Mouse (Mus musculus): ENCODE data around the gene Aak1. TPM values are rescaled to one million over a fixed set of nuclear protein-coding genes. Genes with fewer than 3 reads are reported as not detected.
A peak's percentile ranks its signal among the peaks of the same experiment; 100 is the strongest.

Gene Aak1
- polyA plus RNA-seq, 1 experiment from 2014 or later: 18.2 TPM

- Histone ChIP-seq H3K4me2 (no peak overlapping the region), H3K4me1 (no peaks in the 10 kb centered on the region), H3K27ac (replicated peaks) (no peak overlapping the region), H3K9ac (no peak overlapping the region), H3K9me3 (no peaks in the 10 kb centered on the region), H3K4me3 (no peak overlapping the region), H3K27me3 (replicated peaks) (no peaks in the 10 kb centered on the region), H3K36me3 (peaks cover 96% of the 10 kb centered on the region)
- 87% methylated on average over 7 of the region's 7 CpGs for WGBS
- no peak for ATAC-seq (ENCODE audit: extremely low read depth, insufficient number of reproducible peaks, low FRiP score, low TSS enrichment)
Measured at GRCm38 (mm10) chr6:86963987-86964685, 114.8 kb downstream of the Aak1 start.

- H3K9ac ChIP-seq: no peak overlapping the region
- H3K27me3 ChIP-seq (replicated peaks): no peaks in the 10 kb centered on the region
- WGBS: 79% methylated on average over 2 of the region's 2 CpGs
- no peaks in the 10 kb centered on the region for H3K9me3 ChIP-seq
- H3K4me1 ChIP-seq: no peaks in the 10 kb centered on the region
- no peak overlapping the region for H3K4me2 ChIP-seq
- no peak overlapping the region for H3K27ac ChIP-seq (replicated peaks)
- peaks cover 98% of the 10 kb centered on the region for H3K36me3 ChIP-seq
- H3K4me3 ChIP-seq: no peak overlapping the region
- ATAC-seq (ENCODE audit: extremely low read depth, insufficient number of reproducible peaks, low FRiP score, low TSS enrichment): no peak
Measured at GRCm38 (mm10) chr6:86967166-86967565, 117.8 kb downstream of the Aak1 start.

GRCm38 (mm10) chr6:86973956-86974355 lies 124.6 kb downstream of the Aak1 start:
- H3K9me3 ChIP-seq: no peaks in the 10 kb centered on the region
- peaks cover 78% of the 10 kb centered on the region for H3K36me3 ChIP-seq
- no peaks in the 10 kb centered on the region for H3K27me3 ChIP-seq (replicated peaks)
- no peak overlapping the region for H3K4me2 ChIP-seq
- H3K4me1 ChIP-seq: 0 out of 2 replicates have a peak, but pooled peaks cover 3% of the 10 kb centered on the region
- H3K4me3 ChIP-seq: no peak overlapping the region
- no peak overlapping the region for H3K9ac ChIP-seq
- ATAC-seq (ENCODE audit: extremely low read depth, insufficient number of reproducible peaks, low FRiP score, low TSS enrichment): no peak
- WGBS: 95% methylated on average over 4 of the region's 4 CpGs
- no peak overlapping the region for H3K27ac ChIP-seq (replicated peaks)

- peaks cover 72% of the 10 kb centered on the region for H3K36me3 ChIP-seq
Measured at GRCm38 (mm10) chr6:86978156-86978908, 129.0 kb downstream of the Aak1 start.

GRCm38 (mm10) chr6:86978909-86979265 lies 129.6 kb downstream of the Aak1 start:
- H3K4me2 ChIP-seq: no peak overlapping the region
- peaks cover 72% of the 10 kb centered on the region for H3K36me3 ChIP-seq
- 0 out of 2 replicates have a peak, but pooled peaks cover 3% of the 10 kb centered on the region for H3K4me1 ChIP-seq
- WGBS: 52% methylated on average over 6 of the region's 6 CpGs
- H3K27me3 ChIP-seq (replicated peaks): no peaks in the 10 kb centered on the region
- H3K27ac ChIP-seq (replicated peaks): no peak overlapping the region
- ATAC-seq (ENCODE audit: extremely low read depth, insufficient number of reproducible peaks, low FRiP score, low TSS enrichment): no peak
- no peak overlapping the region for H3K4me3 ChIP-seq
- H3K9me3 ChIP-seq: no peaks in the 10 kb centered on the region
- H3K9ac ChIP-seq: no peak overlapping the region

More at GRCm38 (mm10) chr6:86978156-86978908, 129.0 kb downstream of the Aak1 start:
- Histone ChIP-seq H3K27me3 (replicated peaks) (no peaks in the 10 kb centered on the region), H3K9me3 (no peaks in the 10 kb centered on the region), H3K4me2 (no peak overlapping the region), H3K27ac (replicated peaks) (no peak overlapping the region), H3K9ac (no peak overlapping the region), H3K4me3 (no peak overlapping the region), H3K4me1 (0 out of 2 replicates have a peak, but pooled peaks cover 3% of the 10 kb centered on the region)
- ATAC-seq (ENCODE audit: extremely low read depth, insufficient number of reproducible peaks, low FRiP score, low TSS enrichment): no peak
- 55% methylated on average over 8 of the region's 8 CpGs for WGBS

GRCm38 (mm10) chr6:86981206-86981605 lies 131.9 kb downstream of the Aak1 start:
- Histone ChIP-seq H3K27ac (replicated peaks) (no peak overlapping the region), H3K4me3 (no peak overlapping the region), H3K4me1 (0 out of 2 replicates have a peak, but pooled peaks cover 5% of the 10 kb centered on the region), H3K36me3 (peaks cover 82% of the 10 kb centered on the region), H3K4me2 (no peak overlapping the region), H3K9ac (no peak overlapping the region), H3K27me3 (replicated peaks) (no peaks in the 10 kb centered on the region), H3K9me3 (no peaks in the 10 kb centered on the region)
- WGBS: 73% methylated on average over 2 of the region's 2 CpGs
- ATAC-seq (ENCODE audit: extremely low read depth, insufficient number of reproducible peaks, low FRiP score, low TSS enrichment): no peak

GRCm38 (mm10) chr6:86985314-86986106 lies 136.2 kb downstream of the Aak1 start:
- Histone ChIP-seq H3K4me3 (no peak overlapping the region), H3K9ac (no peak overlapping the region), H3K27me3 (replicated peaks) (no peaks in the 10 kb centered on the region), H3K9me3 (no peaks in the 10 kb centered on the region), H3K27ac (replicated peaks) (no peak overlapping the region), H3K36me3 (peaks cover 66% of the 10 kb centered on the region), H3K4me1 (peaks cover 38% of the 10 kb centered on the region), H3K4me2 (no peak overlapping the region)
- no peak for ATAC-seq (ENCODE audit: extremely low read depth, insufficient number of reproducible peaks, low FRiP score, low TSS enrichment)
- WGBS: 71% methylated on average over 8 of the region's 8 CpGs

- peaks cover 35% of the 10 kb centered on the region for H3K36me3 ChIP-seq
- peaks cover 64% of the 10 kb centered on the region for H3K4me1 ChIP-seq
- H3K27ac ChIP-seq (replicated peaks): peak overlapping the region; percentile 67
- H3K9ac ChIP-seq: peak overlapping the region; percentile 45; the same call in 1 of the 2 replicates
- no peaks in the 10 kb centered on the region for H3K27me3 ChIP-seq (replicated peaks)
- 0 out of 2 replicates have a peak overlapping the region, but pooled peaks have one; percentile 7 for H3K4me2 ChIP-seq
- no peak overlapping the region for H3K4me3 ChIP-seq
- peak; percentile 68; the same call in 1 of the 2 replicates for ATAC-seq (ENCODE audit: extremely low read depth, insufficient number of reproducible peaks, low FRiP score, low TSS enrichment)
- H3K9me3 ChIP-seq: no peaks in the 10 kb centered on the region
- WGBS: 62% methylated on average over 6 of the region's 6 CpGs
Measured at GRCm38 (mm10) chr6:86989576-86989975, 140.3 kb downstream of the Aak1 start.

GRCm38 (mm10) chr6:86991041-86991440 lies 141.7 kb downstream of the Aak1 start:
- ATAC-seq (ENCODE audit: extremely low read depth, insufficient number of reproducible peaks, low FRiP score, low TSS enrichment): peak; percentile 40; the same call in 1 of the 2 replicates
- Histone ChIP-seq H3K4me3 (no peak overlapping the region), H3K4me2 (peak overlapping the region; percentile 25), H3K4me1 (peaks cover 67% of the 10 kb centered on the region), H3K27me3 (replicated peaks) (no peaks in the 10 kb centered on the region), H3K9me3 (no peaks in the 10 kb centered on the region), H3K27ac (replicated peaks) (peak overlapping the region; percentile 82), H3K36me3 (peaks cover 35% of the 10 kb centered on the region), H3K9ac (peak overlapping the region; percentile 45; the same call in 1 of the 2 replicates)
- WGBS: 22% methylated on average over 3 of the region's 3 CpGs

- H3K4me1 ChIP-seq: peaks cover 69% of the 10 kb centered on the region
- no peak overlapping the region for H3K9ac ChIP-seq
- H3K4me2 ChIP-seq: no peak overlapping the region
- H3K27me3 ChIP-seq (replicated peaks): no peaks in the 10 kb centered on the region
- ATAC-seq (ENCODE audit: extremely low read depth, insufficient number of reproducible peaks, low FRiP score, low TSS enrichment): no peak
- 90% methylated on average over 8 of the region's 8 CpGs for WGBS
- H3K36me3 ChIP-seq: peaks cover 38% of the 10 kb centered on the region
- H3K9me3 ChIP-seq: no peaks in the 10 kb centered on the region
- no peak overlapping the region for H3K4me3 ChIP-seq
- no peak overlapping the region for H3K27ac ChIP-seq (replicated peaks)
Measured at GRCm38 (mm10) chr6:86992349-86992748, 143.0 kb downstream of the Aak1 start.

GRCm38 (mm10) chr6:86994254-86994653 lies 144.9 kb downstream of the Aak1 start:
- H3K27me3 ChIP-seq (replicated peaks): no peaks in the 10 kb centered on the region
- 68% methylated on average over 4 of the region's 4 CpGs for WGBS

More at GRCm38 (mm10) chr6:86994254-86994653, 144.9 kb downstream of the Aak1 start:
- no peak overlapping the region for H3K4me2 ChIP-seq
- no peak overlapping the region for H3K4me3 ChIP-seq
- H3K4me1 ChIP-seq: peaks cover 53% of the 10 kb centered on the region
- no peak overlapping the region for H3K27ac ChIP-seq (replicated peaks)
- ATAC-seq (ENCODE audit: extremely low read depth, insufficient number of reproducible peaks, low FRiP score, low TSS enrichment): no peak
- H3K9me3 ChIP-seq: no peaks in the 10 kb centered on the region
- H3K9ac ChIP-seq: no peak overlapping the region
- peaks cover 44% of the 10 kb centered on the region for H3K36me3 ChIP-seq

Data from heart, embryonic 13.5 days (tissue).